Mouse (Mus musculus) heart, postnatal 0 days (tissue): ENCODE results near the gene Fcamr. TPM values are rescaled to one million over a fixed set of nuclear protein-coding genes. Genes with fewer than 3 reads are reported as not detected.

Experiments used
- ATAC-seq: fragments of 200-750 bp; cut with Nextera tagmentation; 2 replicates; pipeline ENCODE4 v1.8.0; 2017; ENCODE audit warnings: low read depth, moderate number of reproducible peaks, moderate library complexity; ENCODE audit not compliant: insufficient read depth
- DNase-seq: peaks from one replicate; pipeline ENCODE4 v3.0.0-alpha.2; 2016; ENCODE audit warnings: low spot score
- H3K27ac ChIP-seq: fragments of 300-500 bp; sonication (generic); 2 replicates; pipeline ENCODE4 v1.5.1; 2014; ENCODE audit warnings: low read depth, mild to moderate bottlenecking
- H3K27me3 ChIP-seq: fragments of 300-500 bp; sonication (generic); 2 replicates; pipeline ENCODE4 v1.6.1; 2014; ENCODE audit warnings: low read length, mixed read lengths; ENCODE audit not compliant: control insufficient read depth, insufficient read depth
- H3K36me3 ChIP-seq: fragments of 300-500 bp; sonication (generic); replicated peaks from 2 replicates; pipeline ENCODE4 v1.6.1; 2014; ENCODE audit warnings: low read length, mixed read lengths; ENCODE audit not compliant: control insufficient read depth, insufficient read depth
- H3K4me1 ChIP-seq: fragments of 300-500 bp; sonication (generic); 2 replicates; pipeline ENCODE4 v1.6.1; 2014; ENCODE audit warnings: antibody characterized with exemption; ENCODE audit not compliant: control insufficient read depth, insufficient read depth
- H3K4me2 ChIP-seq: fragments of 300-500 bp; sonication (generic); 2 replicates; pipeline ENCODE4 v1.6.1; 2014; ENCODE audit warnings: low read depth, mild to moderate bottlenecking, low read length, moderate library complexity
- H3K4me3 ChIP-seq: fragments of 300-500 bp; sonication (generic); 2 replicates; pipeline ENCODE4 v1.5.1; 2014; ENCODE audit warnings: low read depth, low read length
- H3K9ac ChIP-seq: fragments of 300-500 bp; sonication (generic); replicated peaks from 2 replicates; pipeline ENCODE4 v1.6.1; 2014; ENCODE audit warnings: low read depth, low read length, mixed read lengths
- H3K9me3 ChIP-seq: fragments of 300-500 bp; sonication (generic); replicated peaks from 2 replicates; pipeline ENCODE4 v1.6.1; 2016; ENCODE audit warnings: low read length; ENCODE audit not compliant: control insufficient read depth
- CTCF ChIP-seq: IDR thresholded peaks from 2 replicates; pipeline ENCODE4 v1.5.1; 2016; ENCODE audit warnings: antibody characterized with exemption, control low read depth, low read depth
- EP300 ChIP-seq: IDR thresholded peaks from 2 replicates; pipeline ENCODE4 v1.6.1; 2016; ENCODE audit warnings: antibody characterized with exemption, low read depth
- WGBS: fragments of 180-500 bp; shearing (Covaris S2); extraction: QIAGEN DNeasy Blood & Tissue Kit; methylation state at CpG from one replicate; pipeline ENCODE4 v1.1.7; 2014; 5-methylcytosine and 5-hydroxymethylcytosine counted together
- polyA plus RNA-seq: library from polyadenylated mRNA; unstranded; fragments of >200 nt; fragmentation: Nextera tagmentation; extraction: Ambion mirVana; gene quantifications from 2 replicates; pipeline ENCODE4 v1.2.1, GENCODE M21; 2015
- total RNA-seq: library from RNA; depleted of rRNA; stranded (reverse); fragments of >200 nt; gene quantifications from 2 replicates; pipeline ENCODE4 v1.2.3, GENCODE M21; 2014; ENCODE audit warnings: low replicate concordance; rRNA removed

The Fcamr gene
- total RNA-seq (2.8 TPM in 1 of 2 replicates, not detected in the other), polyA plus RNA-seq (0.15 and 0.19 TPM in 2 replicates)

DNA sequence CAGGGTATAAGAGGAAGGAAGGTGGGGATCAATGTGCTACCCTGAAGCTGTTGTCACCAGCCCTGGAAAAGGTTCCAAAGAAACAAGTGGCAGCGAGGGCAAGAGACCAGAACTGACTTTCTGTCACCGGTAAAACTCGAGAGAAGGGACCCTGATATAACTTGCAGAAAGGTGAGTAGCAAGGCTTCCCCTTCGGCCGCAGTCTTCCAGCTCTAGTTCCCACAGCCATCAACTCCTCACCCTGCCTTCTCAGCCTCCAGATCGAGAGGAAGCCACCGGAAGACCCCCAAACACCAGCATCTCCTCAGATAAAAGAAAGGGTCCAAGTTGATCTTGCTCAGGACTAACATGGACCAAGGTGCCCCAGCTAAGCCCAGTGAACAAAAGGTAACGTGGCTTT is at the start of gene Fcamr:
Gene Fcamr, plus strand, starts transcription at position 301 of the 400 bp plus-strand sequence.
- no peak for ATAC-seq

DNA sequence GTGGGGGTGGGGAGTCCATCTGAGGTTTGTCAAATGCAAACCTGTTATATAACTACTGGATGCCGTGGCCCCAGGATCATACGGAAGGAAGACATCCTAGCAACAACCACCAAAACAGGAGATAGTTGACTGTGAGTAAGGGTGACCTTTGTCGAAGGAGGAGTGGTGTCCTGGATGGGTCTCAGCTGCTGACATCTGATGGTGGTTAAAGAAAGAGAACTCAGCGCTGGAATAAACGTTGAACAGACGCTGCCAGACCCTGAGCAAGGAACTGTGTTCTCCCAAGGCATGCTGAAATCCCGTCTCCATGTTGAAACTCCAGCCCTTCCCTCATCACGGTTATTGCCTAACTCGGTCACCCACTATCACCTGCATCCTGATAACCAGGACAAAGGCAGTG is 41.0 kb upstream of the Fcamr start:
- no peaks in the 10 kb centered on the region for H3K27me3 ChIP-seq
- H3K4me3 ChIP-seq, result no peak overlapping the region
- no peak overlapping the region for H3K27ac ChIP-seq
- no peak overlapping the region for H3K4me2 ChIP-seq
- DNase-seq (no peak), ATAC-seq (no peak)
- H3K9me3 ChIP-seq, result no peaks in the 10 kb centered on the region
- WGBS, result 28% methylated on average over 9 of the region's 9 CpGs
- H3K9ac ChIP-seq, result no peak overlapping the region
- no peaks in the 10 kb centered on the region for H3K36me3 ChIP-seq
- TF ChIP-seq EP300, result no peak
- TF ChIP-seq CTCF, result no peak
- no peaks in the 10 kb centered on the region for H3K4me1 ChIP-seq

More for the DNA sequence above, at the start of gene Fcamr:
- Histone ChIP-seq H3K27me3 (no peaks in the 10 kb centered on the region; the same call in 1 of the 2 replicates), H3K4me2 (no peak within 1 kb of the TSS), H3K36me3 (no peaks in the 10 kb centered on the region), H3K9me3 (no peaks in the 10 kb centered on the region), H3K27ac (no peak within 1 kb of the TSS), H3K4me1 (0 out of 2 replicates have a peak, but pooled peaks cover 2% of the 10 kb centered on the region), H3K4me3 (no peak within 1 kb of the TSS), H3K9ac (no peak within 1 kb of the TSS)
- TF ChIP-seq CTCF (no peak), EP300 (no peak)
- no peak for DNase-seq
- 80% methylated on average over 8 of the region's 8 CpGs for WGBS

DNA sequence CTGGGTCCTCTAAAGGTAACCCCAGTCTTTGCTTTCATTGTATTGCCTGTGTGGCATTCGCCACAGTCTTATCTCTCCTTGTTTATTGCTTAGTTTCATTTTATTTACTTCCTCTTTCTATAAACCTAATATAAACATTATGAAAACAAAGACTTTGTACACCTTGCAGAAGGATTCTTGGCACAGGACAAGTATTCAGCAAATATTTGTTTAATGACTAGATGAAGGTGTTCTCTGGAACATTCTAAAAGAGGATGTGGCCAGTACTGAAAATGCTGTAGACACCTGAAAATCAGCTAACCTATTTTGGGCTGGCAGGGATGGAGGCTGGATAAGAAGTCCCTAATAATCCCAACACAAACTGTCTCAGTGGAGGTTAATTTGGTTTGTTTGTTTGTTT is 39.1 kb upstream of the Fcamr start:
- H3K4me2 ChIP-seq, result no peak overlapping the region
- H3K4me1 ChIP-seq, result no peaks in the 10 kb centered on the region
- no peak for ATAC-seq
- H3K9ac ChIP-seq, result no peak overlapping the region
- H3K36me3 ChIP-seq, result no peaks in the 10 kb centered on the region
- no peak for DNase-seq
- no peak overlapping the region for H3K27ac ChIP-seq
- no peak overlapping the region for H3K4me3 ChIP-seq
- TF ChIP-seq EP300 (no peak), CTCF (no peak)
- no peaks in the 10 kb centered on the region for H3K9me3 ChIP-seq
- H3K27me3 ChIP-seq, result no peaks in the 10 kb centered on the region
- 71% methylated on average over 1 of the region's 1 CpGs for WGBS

DNA sequence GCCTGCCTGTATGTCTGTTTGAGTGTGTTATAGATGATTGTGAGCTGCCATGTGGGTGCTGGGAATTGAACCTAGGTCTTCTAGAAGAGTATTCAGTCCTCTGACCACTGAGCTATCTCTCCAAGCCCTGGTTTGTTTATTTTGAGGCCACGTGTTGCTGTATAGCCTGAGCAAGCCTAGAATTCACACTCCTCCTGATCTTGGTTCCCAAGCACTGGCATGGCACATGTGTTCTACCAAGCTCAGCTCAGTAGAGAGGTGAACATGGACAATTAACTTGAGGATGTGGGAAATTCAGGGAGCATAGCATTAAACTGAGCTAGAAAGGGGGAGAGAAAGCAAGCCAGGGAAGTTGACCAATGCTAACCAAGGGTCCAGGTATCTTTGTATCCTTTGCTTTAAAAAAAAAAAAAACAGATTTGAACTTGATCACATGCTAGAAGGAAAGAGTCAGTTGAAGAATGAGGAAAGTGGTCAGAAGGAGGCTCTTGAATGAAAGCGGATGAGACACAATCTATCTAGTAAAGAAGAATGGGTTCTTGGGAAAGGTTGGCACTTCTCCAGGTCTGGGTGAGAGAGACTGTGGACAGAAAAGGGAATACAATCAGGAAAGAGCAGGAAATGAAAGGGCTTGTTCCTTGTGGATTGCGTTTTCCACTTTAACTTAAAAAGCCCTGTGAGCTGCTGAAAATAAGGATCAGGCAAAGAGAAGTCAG is 38.5 kb upstream of the Fcamr start:
- no peak overlapping the region for H3K4me2 ChIP-seq
- no peaks in the 10 kb centered on the region for H3K4me1 ChIP-seq
- no peak overlapping the region for H3K4me3 ChIP-seq
- H3K36me3 ChIP-seq, result no peaks in the 10 kb centered on the region
- no peak overlapping the region for H3K9ac ChIP-seq
- no peaks in the 10 kb centered on the region for H3K9me3 ChIP-seq
- H3K27me3 ChIP-seq, result no peaks in the 10 kb centered on the region
- WGBS, result 55% methylated on average over 3 of the region's 3 CpGs
- DNase-seq (no peak), ATAC-seq (no peak)
- H3K27ac ChIP-seq, result no peak overlapping the region
- TF ChIP-seq EP300, result no peak
- TF ChIP-seq CTCF, result no peak

DNA sequence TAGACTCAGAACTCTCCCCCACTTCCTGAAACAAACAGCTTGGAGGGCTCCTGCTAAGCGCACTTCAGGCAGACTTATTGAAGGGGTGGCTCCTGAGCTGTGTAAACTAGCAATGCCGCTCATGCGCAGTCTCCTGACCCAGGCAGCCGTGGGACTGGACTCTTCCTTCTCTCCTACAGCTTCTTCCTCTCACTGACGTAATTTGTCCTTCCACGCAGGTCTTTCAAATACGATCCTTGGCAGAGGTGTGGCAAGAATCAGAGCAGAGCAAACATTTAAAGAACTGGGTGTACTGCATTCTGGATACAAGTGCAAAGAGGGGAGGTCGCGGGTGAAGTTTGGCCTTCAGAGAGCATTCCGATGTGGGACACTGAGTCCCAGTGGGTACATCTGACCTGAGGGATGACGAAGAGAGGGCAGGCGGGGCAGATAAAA is 36.7 kb upstream of the Fcamr start:
- Histone ChIP-seq H3K9ac (no peak overlapping the region), H3K27ac (no peak overlapping the region), H3K4me2 (no peak overlapping the region), H3K4me3 (no peak overlapping the region), H3K9me3 (no peaks in the 10 kb centered on the region), H3K36me3 (no peaks in the 10 kb centered on the region), H3K4me1 (no peaks in the 10 kb centered on the region), H3K27me3 (no peaks in the 10 kb centered on the region)
- no peak for ATAC-seq
- whole genome bisulfite sequencing, result 82% methylated on average over 12 of the region's 12 CpGs
- TF ChIP-seq CTCF (no peak), EP300 (no peak)
- no peak for DNase-seq

DNA sequence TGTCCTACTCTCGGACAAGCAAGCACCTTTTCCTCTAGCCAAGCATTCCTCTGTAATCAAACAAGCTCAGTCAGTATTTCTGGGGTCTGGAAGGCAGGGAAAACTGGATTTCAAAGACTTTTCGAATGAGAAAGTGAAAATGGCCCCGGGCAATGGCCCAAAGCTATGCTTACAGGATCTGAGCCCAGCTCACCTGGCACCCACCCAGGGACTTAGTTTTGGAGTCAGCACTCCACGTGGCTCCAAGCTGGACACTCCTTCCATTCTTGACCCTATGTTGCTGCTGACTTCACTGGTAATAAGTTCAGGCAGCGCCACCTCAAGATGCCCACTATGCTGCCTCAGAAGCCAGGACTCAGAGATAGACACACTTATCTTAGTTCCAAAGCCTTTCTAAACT is 33.6 kb upstream of the Fcamr start:
- H3K4me1 ChIP-seq, result no peaks in the 10 kb centered on the region
- H3K4me2 ChIP-seq, result no peak overlapping the region
- H3K27me3 ChIP-seq, result no peaks in the 10 kb centered on the region
- H3K9me3 ChIP-seq, result no peaks in the 10 kb centered on the region
- no peak overlapping the region for H3K4me3 ChIP-seq
- no peak overlapping the region for H3K9ac ChIP-seq
- no peak overlapping the region for H3K27ac ChIP-seq
- no peak for DNase-seq
- WGBS, result 64% methylated on average over 5 of the region's 5 CpGs
- no peaks in the 10 kb centered on the region for H3K36me3 ChIP-seq
- ATAC-seq, result no peak
- TF ChIP-seq CTCF (no peak), EP300 (no peak)
